Mouse (Mus musculus): Measurements from ENCODE around the gene Slc25a33.
A peak's percentile ranks its signal among the peaks of the same experiment; 100 is the strongest.
"Not testable (repeated sequence)": the region's sequence is repeated elsewhere in the genome, so short reads cannot be mapped to it uniquely, and the experiment has no call there.

Slc25a33 gene

GRCm38 (mm10) chr4:149758423-149758822, 15.7 kb downstream of the Slc25a33 start:
- DNase-seq (ENCODE audit: extremely low spot score) = no peak

GRCm38 (mm10) chr4:149756546-149756945, 17.5 kb downstream of the Slc25a33 start:
- not testable (repeated sequence) for DNase-seq (ENCODE audit: extremely low spot score)

GRCm38 (mm10) chr4:149752836-149753235, 21.2 kb downstream of the Slc25a33 start:
- DNase-seq (ENCODE audit: extremely low spot score) = no peak

GRCm38 (mm10) chr4:149752124-149752799, 21.8 kb downstream of the Slc25a33 start:
- DNase-seq (ENCODE audit: extremely low spot score) = peak; percentile 70

GRCm38 (mm10) chr4:149750671-149751070, 23.4 kb downstream of the Slc25a33 start:
- no peak for DNase-seq (ENCODE audit: extremely low spot score)

- not testable (repeated sequence) for DNase-seq (ENCODE audit: extremely low spot score)
These were observed 24.4 kb downstream of the Slc25a33 start for GRCm38 (mm10) chr4:149749663-149750015.

GRCm38 (mm10) chr4:149749003-149749662, 24.9 kb downstream of the Slc25a33 start:
- no peak for DNase-seq (ENCODE audit: extremely low spot score)

- DNase-seq (ENCODE audit: extremely low spot score) = no peak
These were observed 30.0 kb downstream of the Slc25a33 start for GRCm38 (mm10) chr4:149744119-149744518.

GRCm38 (mm10) chr4:149742011-149742530, 32.0 kb downstream of the Slc25a33 start:
- no peak for DNase-seq (ENCODE audit: extremely low spot score)

GRCm38 (mm10) chr4:149740301-149740700, 33.8 kb downstream of the Slc25a33 start:
- no peak for DNase-seq (ENCODE audit: extremely low spot score)

GRCm38 (mm10) chr4:149739478-149739877, 34.6 kb downstream of the Slc25a33 start:
- no peak for DNase-seq (ENCODE audit: extremely low spot score)

- DNase-seq (ENCODE audit: extremely low spot score) = peak; percentile 92
These were observed 36.4 kb downstream of the Slc25a33 start, which contains the start of gene Tmem201 for GRCm38 (mm10) chr4:149737383-149738324. Gene Tmem201, minus strand, starts transcription at chr4:149738044.

GRCm38 (mm10) chr4:149736581-149736980, 37.5 kb downstream of the Slc25a33 start:
- DNase-seq (ENCODE audit: extremely low spot score) = no peak

GRCm38 (mm10) chr4:149735624-149736250, 38.3 kb downstream of the Slc25a33 start:
- no peak for DNase-seq (ENCODE audit: extremely low spot score)

- DNase-seq (ENCODE audit: extremely low spot score) = no peak
These were observed 39.2 kb downstream of the Slc25a33 start for GRCm38 (mm10) chr4:149734730-149735475.

GRCm38 (mm10) chr4:149734246-149734645, 39.8 kb downstream of the Slc25a33 start:
- DNase-seq (ENCODE audit: extremely low spot score) = no peak

- no peak for DNase-seq (ENCODE audit: extremely low spot score)
These were observed 40.3 kb downstream of the Slc25a33 start for GRCm38 (mm10) chr4:149733748-149734147.

GRCm38 (mm10) chr4:149732800-149733199, 41.3 kb downstream of the Slc25a33 start:
- no peak for DNase-seq (ENCODE audit: extremely low spot score)

GRCm38 (mm10) chr4:149732313-149732712, 41.8 kb downstream of the Slc25a33 start:
- DNase-seq (ENCODE audit: extremely low spot score) = no peak

- DNase-seq (ENCODE audit: extremely low spot score) = no peak
These were observed 43.2 kb downstream of the Slc25a33 start for GRCm38 (mm10) chr4:149730827-149731226.

- DNase-seq (ENCODE audit: extremely low spot score) = no peak
These were observed 45.3 kb downstream of the Slc25a33 start for GRCm38 (mm10) chr4:149728810-149729209.
